Mouse (Mus musculus) small intestine, adult 2 months (tissue): ENCODE results near the gene AL732309.1. TPM values are rescaled to one million over a fixed set of nuclear protein-coding genes. Genes with fewer than 3 reads are reported as not detected.
"Not testable (repeated sequence)": the region's sequence is repeated elsewhere in the genome, so short reads cannot be mapped to it uniquely, and the experiment has no call there.

Source experiments
- H3K27ac ChIP-seq: fragments of 200-500 bp; 2 replicates; pipeline ENCODE4 v1.5.1; 2012; ENCODE audit warnings: low read depth, low read length, control low read depth, inconsistent platforms; ENCODE audit not compliant: insufficient read depth
- H3K27me3 ChIP-seq: fragments of 200-500 bp; 2 replicates; pipeline ENCODE4 v1.6.1; 2012; ENCODE audit warnings: mild to moderate bottlenecking, moderate library complexity, low read length, inconsistent platforms; ENCODE audit not compliant: control insufficient read depth, insufficient read depth
- H3K36me3 ChIP-seq: fragments of 200-500 bp; 2 replicates; pipeline ENCODE4 v1.6.1; 2012; ENCODE audit warnings: mild to moderate bottlenecking, low read length, control low read depth, inconsistent platforms; ENCODE audit not compliant: control insufficient read depth, insufficient read depth
- H3K4me1 ChIP-seq: fragments of 200-500 bp; 2 replicates; pipeline ENCODE4 v1.6.1; 2012; ENCODE audit warnings: low read length, inconsistent platforms, mixed read lengths; ENCODE audit not compliant: control insufficient read depth, insufficient read depth, insufficient read length
- H3K4me3 ChIP-seq: fragments of 200-500 bp; 2 replicates; pipeline ENCODE4 v1.5.1; 2012; ENCODE audit warnings: low read depth, mild to moderate bottlenecking, control low read depth, inconsistent platforms, low read length, moderate library complexity
- CTCF ChIP-seq: fragments of 200-500 bp; IDR thresholded peaks from 2 replicates; pipeline ENCODE4 v1.5.1; 2012; ENCODE audit warnings: low read depth, mild to moderate bottlenecking, control low read depth, inconsistent platforms, low read length, moderate library complexity, mixed read lengths; ENCODE audit not compliant: insufficient replicate concordance, insufficient read length; ENCODE audit errors: extremely low read depth
- POLR2A ChIP-seq: fragments of 200-500 bp; IDR thresholded peaks from 2 replicates; pipeline ENCODE4 v1.6.1; 2012; ENCODE audit warnings: low read depth, mild to moderate bottlenecking, control low read depth, inconsistent platforms, low read length, moderate library complexity
- WGBS: fragments of 180-500 bp; shearing (Covaris S2); methylation state at CpG from one replicate; pipeline ENCODE4 v1.1.7; 2018; 5-methylcytosine and 5-hydroxymethylcytosine counted together
- polyA plus RNA-seq: library from polyadenylated mRNA; depleted of rRNA; stranded (reverse); fragments of >200 nt; gene quantifications from 2 replicates; pipeline ENCODE4 v1.2.3, GENCODE M21; 2012

The AL732309.1 gene
- polyA plus RNA-seq, 1 experiment, result 45.8 TPM

GRCm38 (mm10) chr2:25262795-25263622 is 16.3 kb upstream of the AL732309.1 start:
- peaks cover 4% of the 10 kb centered on the region; the same call in 1 of the 2 replicates for H3K4me1 ChIP-seq
- no peaks in the 10 kb centered on the region for H3K27me3 ChIP-seq
- peak overlapping the region; percentile 80 for H3K4me3 ChIP-seq
- TF ChIP-seq CTCF (no peak), POLR2A (no peak)
- peak overlapping the region; percentile 98 for H3K27ac ChIP-seq
- under 1% methylated on average over 82 of the region's 82 CpGs for WGBS
- H3K36me3 ChIP-seq, result peaks cover 3% of the 10 kb centered on the region; the same call in 1 of the 2 replicates

GRCm38 (mm10) chr2:25262291-25262767 is 15.7 kb upstream of the AL732309.1 start, which contains the start of gene Tprn:
Gene Tprn, plus strand, starts transcription at chr2:25262618.
- no peaks in the 10 kb centered on the region for H3K36me3 ChIP-seq
- WGBS, result under 1% methylated on average over 39 of the region's 39 CpGs
- no peaks in the 10 kb centered on the region for H3K27me3 ChIP-seq
- peak within 1 kb of the TSS; percentile 80 for H3K4me3 ChIP-seq
- H3K4me1 ChIP-seq, result peaks cover 2% of the 10 kb centered on the region; the same call in 1 of the 2 replicates
- peak within 1 kb of the TSS; percentile 98 for H3K27ac ChIP-seq
- peak; percentile 99 for TF ChIP-seq POLR2A
- no peak for TF ChIP-seq CTCF

- Histone ChIP-seq H3K27ac (peak overlapping the region; percentile 64), H3K4me1 (no peaks in the 10 kb centered on the region; the same call in 1 of the 2 replicates), H3K36me3 (no peaks in the 10 kb centered on the region), H3K27me3 (no peaks in the 10 kb centered on the region), H3K4me3 (peak overlapping the region; percentile 58)
- 28% methylated on average over 12 of the region's 12 CpGs for WGBS
- no peak for TF ChIP-seq CTCF
- TF ChIP-seq POLR2A, result no peak
Measured at GRCm38 (mm10) chr2:25261870-25262269, 15.2 kb upstream of the AL732309.1 start.

GRCm38 (mm10) chr2:25258887-25259286 is 12.2 kb upstream of the AL732309.1 start:
- H3K4me3 ChIP-seq, result no peak overlapping the region
- H3K36me3 ChIP-seq, result no peaks in the 10 kb centered on the region
- 67% methylated on average over 2 of the region's 2 CpGs for WGBS
- H3K4me1 ChIP-seq, result peaks cover 5% of the 10 kb centered on the region
- no peak overlapping the region for H3K27ac ChIP-seq
- H3K27me3 ChIP-seq, result no peaks in the 10 kb centered on the region
- TF ChIP-seq POLR2A (no peak), CTCF (no peak)

- H3K4me3 ChIP-seq, H3K27ac ChIP-seq, H3K4me1 ChIP-seq, H3K27me3 ChIP-seq, H3K36me3 ChIP-seq: not testable (repeated sequence)
- whole genome bisulfite sequencing, result 80% methylated on average over 5 of the region's 5 CpGs
Measured at GRCm38 (mm10) chr2:25257250-25257649, 10.6 kb upstream of the AL732309.1 start.

- not testable (repeated sequence) for H3K27me3 ChIP-seq, H3K4me1 ChIP-seq, H3K4me3 ChIP-seq, H3K27ac ChIP-seq, H3K36me3 ChIP-seq
- 22% methylated on average over 12 of the region's 12 CpGs for whole genome bisulfite sequencing
Measured at GRCm38 (mm10) chr2:25256443-25257109, 9.9 kb upstream of the AL732309.1 start.

- H3K4me1 ChIP-seq, result peaks cover 5% of the 10 kb centered on the region
- no peaks in the 10 kb centered on the region for H3K27me3 ChIP-seq
- peak within 1 kb of the TSS; percentile 69 for H3K27ac ChIP-seq
- peak within 1 kb of the TSS; percentile 98 for H3K4me3 ChIP-seq
- under 1% methylated on average over 39 of the region's 39 CpGs for WGBS
- H3K36me3 ChIP-seq, result peaks cover 7% of the 10 kb centered on the region
- TF ChIP-seq CTCF, result no peak
- no peak; the same call in 1 of the 2 replicates for TF ChIP-seq POLR2A
Measured at GRCm38 (mm10) chr2:25255284-25255779, 8.7 kb upstream of the AL732309.1 start, which contains the start of gene Tmem203. Gene Tmem203, plus strand, starts transcription at chr2:25255439.
